Mouse (Mus musculus) MEL (cell line): ENCODE measurements around the gene Smarca4.

Source experiments
- BHLHE40 ChIP-seq: IDR thresholded peaks from 2 replicates; pipeline ENCODE4 v1.6.1; 2012; ENCODE audit warnings: low read depth, mild to moderate bottlenecking, inconsistent platforms, low read length, improper control_type of control experiment, borderline replicate concordance
- ETS1 ChIP-seq: IDR thresholded peaks from 2 replicates; pipeline ENCODE4 v1.6.1; 2012; ENCODE audit warnings: low read depth, mild to moderate bottlenecking, inconsistent platforms, low read length, improper control_type of control experiment, moderate library complexity
- GATA1 ChIP-seq: IDR thresholded peaks from 2 replicates; pipeline ENCODE4 v1.6.1; 2011; ENCODE audit warnings: low read depth, low read length, improper control_type of control experiment
- MAFK ChIP-seq: IDR thresholded peaks from 2 replicates; pipeline ENCODE4 v1.6.1; 2011; ENCODE audit warnings: low read depth, mild to moderate bottlenecking, low read length, improper control_type of control experiment, borderline replicate concordance
- MAX ChIP-seq: IDR thresholded peaks from 2 replicates; pipeline ENCODE4 v1.6.1; 2011; ENCODE audit warnings: low read length, improper control_type of control experiment
- NELFE ChIP-seq: IDR thresholded peaks from 2 replicates; pipeline ENCODE4 v1.6.1; 2011; ENCODE audit warnings: low read depth, low read length, improper control_type of control experiment
- POLR2A ChIP-seq, 2 experiments: IDR thresholded peaks; 2 replicates each; pipeline ENCODE4 v1.6.1; 2011 to 2012; ENCODE audit warnings: low read length in 2 of 2, mild to moderate bottlenecking in 2 of 2, control low read depth in 1 of 2, improper control_type of control experiment in 1 of 2, low read depth in 1 of 2, moderate library complexity in 1 of 2; ENCODE audit not compliant: control insufficient read depth in 1 of 2, insufficient read depth in 1 of 2, poor library complexity in 1 of 2
- USF1 ChIP-seq: IDR thresholded peaks from 2 replicates; pipeline ENCODE4 v1.6.1; 2014; ENCODE audit warnings: low read depth, mild to moderate bottlenecking, inconsistent platforms, low read length, improper control_type of control experiment, moderate library complexity
- ZNF384 ChIP-seq: IDR thresholded peaks from 2 replicates; pipeline ENCODE4 v1.6.1; 2012; ENCODE audit warnings: low read depth, mild to moderate bottlenecking, inconsistent platforms, low read length, improper control_type of control experiment

DNA sequence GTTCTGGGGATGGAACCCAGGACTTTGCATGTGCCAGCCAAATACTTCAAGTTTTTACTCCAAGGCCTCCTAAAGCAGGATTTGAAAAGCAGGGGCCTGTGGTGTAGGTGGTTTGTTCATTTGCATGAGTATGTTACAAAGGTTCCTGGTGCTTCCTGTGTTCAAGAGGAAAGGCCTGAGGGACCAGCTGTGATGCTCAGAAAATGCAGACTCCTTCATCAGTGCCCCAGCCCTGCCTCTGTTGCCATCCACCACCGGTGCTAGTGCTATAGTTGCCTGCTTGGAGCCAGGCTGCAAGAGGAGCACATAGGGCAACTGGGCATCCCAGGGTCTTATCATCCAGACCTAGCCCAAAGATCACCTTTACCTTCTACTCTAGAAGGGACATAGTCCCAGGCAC is 49.4 kb upstream of the Smarca4 start:
- TF ChIP-seq GATA1 = no peak
- no peak for TF ChIP-seq BHLHE40
- no peak for TF ChIP-seq ZNF384
- no peak for TF ChIP-seq USF1
- no peak for TF ChIP-seq POLR2A (IDR thresholded peaks at IDR 0.05; ENCODE audit: control insufficient read depth in 1 of 2, insufficient read depth in 1 of 2, low read depth in 1 of 2, low read length in 2 of 2, poor library complexity in 1 of 2)
- no peak for TF ChIP-seq MAFK
- no peak for TF ChIP-seq ETS1
- no peak for TF ChIP-seq MAX
- no peak for TF ChIP-seq NELFE
